Mouse (Mus musculus): ENCODE data around the gene Tlcd2. TPM values are rescaled to one million over a fixed set of nuclear protein-coding genes. Genes with fewer than 3 reads are reported as not detected.

The Tlcd2 gene
- 2.5 to 5.0 TPM (median 4.0 TPM) in 4 replicates for total RNA-seq (2023)

GRCm38 (mm10) chr11:75460844-75461742 is at the start of gene Tlcd2:
TSS of gene Tlcd2 (plus strand) at chr11:75461715.

GRCm38 (mm10) chr11:75422013-75422792 is 39.3 kb upstream of the Tlcd2 start, which contains the start of gene Serpinf1:
TSS of gene Serpinf1 (minus strand) at chr11:75422701.

GRCm38 (mm10) chr11:75439363-75439762 is 22.2 kb upstream of the Tlcd2 start, which contains the start of gene Serpinf2:
TSS of gene Serpinf2 (minus strand) at chr11:75439591.

GRCm38 (mm10) chr11:75453991-75454930 is 7.3 kb upstream of the Tlcd2 start, which contains the start of gene Wdr81:
TSS of gene Wdr81 (minus strand) at chr11:75454717.

GRCm38 (mm10) chr11:75486601-75487285 is 25.2 kb downstream of the Tlcd2 start, which contains the start of gene Prpf8:
TSS of gene Prpf8 (plus strand) at chr11:75486816.

GRCm38 (mm10) chr11:75509741-75510626 is 48.5 kb downstream of the Tlcd2 start, which contains the start of gene Rilp:
TSS of gene Rilp (plus strand) at chr11:75510094.

GRCm38 (mm10) chr11:75513336-75513735 is 51.8 kb downstream of the Tlcd2 start, which contains the start of gene Scarf1:
TSS of gene Scarf1 (plus strand) at chr11:75513540.

Other genes with a start within 250 kb of the Tlcd2 start
- 106 to 117 TPM (median 108 TPM) in 4 replicates for gene Rpa1, start 113.4 kb upstream of the Tlcd2 start, total RNA-seq (2023)
- 13.1 to 17.1 TPM (median 13.8 TPM) in 4 replicates for gene Smyd4, start 113.3 kb upstream of the Tlcd2 start, total RNA-seq (2023)
- gene Serpinf1, start 39.0 kb upstream of the Tlcd2 start, total RNA-seq (2023), result 0.66 to 1.2 TPM in 2 of 4 replicates, not detected in the others
- 0.52 to 0.94 TPM (median 0.61 TPM) in 3 of 4 replicates, not detected in the other for gene Serpinf2, start 22.1 kb upstream of the Tlcd2 start, total RNA-seq (2023)
- gene Wdr81, start 7.0 kb upstream of the Tlcd2 start, total RNA-seq (2023), result 46.7 to 50.6 TPM (median 47.5 TPM) in 4 replicates
- gene Prpf8, start 25.1 kb downstream of the Tlcd2 start, total RNA-seq (2023), result 222 to 240 TPM (median 237 TPM) in 4 replicates
- gene Rilp, start 48.4 kb downstream of the Tlcd2 start, total RNA-seq (2023), result 0.44 to 0.94 TPM (median 0.85 TPM) in 4 replicates
- 0.21 to 0.23 TPM (median 0.22 TPM) in 3 of 4 replicates, not detected in the other for gene Scarf1, start 51.8 kb downstream of the Tlcd2 start, total RNA-seq (2023)
- 44.9 to 66.8 TPM (median 46.5 TPM) in 4 replicates for gene Slc43a2, start 70.0 kb downstream of the Tlcd2 start, total RNA-seq (2023)
- gene Pitpna, start 126.4 kb downstream of the Tlcd2 start, total RNA-seq (2023), result 218 to 240 TPM (median 227 TPM) in 4 replicates
- 105 to 118 TPM (median 111 TPM) in 4 replicates for gene Inpp5k, start 169.3 kb downstream of the Tlcd2 start, total RNA-seq (2023)
- gene Myo1c, start 188.8 kb downstream of the Tlcd2 start, total RNA-seq (2023), result 366 to 421 TPM (median 376 TPM) in 4 replicates
- gene Crk, start 217.5 kb downstream of the Tlcd2 start, total RNA-seq (2023), result 58.8 to 63.8 TPM (median 62.4 TPM) in 4 replicates

Data from B cell, adult 62 days (primary cell).